Mouse (Mus musculus) Patski (cell line): Measurements from ENCODE around the gene Rnft2. TPM values are rescaled to one million over a fixed set of nuclear protein-coding genes. Genes with fewer than 3 reads are reported as not detected.

Experiments
- ATAC-seq: fragments of 100-300 bp; one replicate; pipeline ENCODE4 v1.8.0; 2021
- CTCF ChIA-PET: fragments of 350-600 bp; sonication (Branson Sonifier 250); formaldehyde crosslinking; loops from one replicate; lab custom pipeline; 2022; ENCODE audit warnings: inconsistent platforms; lab: Charles Lee
- POLR2A ChIA-PET: fragments of 350-600 bp; sonication (Branson Sonifier 250); formaldehyde crosslinking; loops from one replicate; lab custom pipeline; 2022; ENCODE audit warnings: antibody characterized with exemption, inconsistent platforms; lab: Charles Lee
- DNase-seq: peaks from one replicate; pipeline ENCODE4 v3.0.0-alpha.2; 2011; ENCODE audit warnings: low read depth, low spot score
- H3K27me3 ChIP-seq: fragments of 371-371 bp; one replicate; pipeline ENCODE4 v1.5.1; 2021
- CTCF ChIP-seq: fragments of 100-300 bp; IDR thresholded peaks from one replicate; pipeline ENCODE4 v1.5.1; 2021
- in situ Hi-C: fragments of 300-500 bp; cut with MboI; formaldehyde crosslinking; loops from 3 replicates; pipeline ENCODE4 v1.11.1; 2018; ENCODE audit warnings: low pct_unique_long_range_greater_than_20kb, mixed read lengths
- polyA plus RNA-seq: library from polyadenylated mRNA; unstranded; gene quantifications from one replicate; pipeline ENCODE4 v1.2.3, GENCODE M21; 2021

Rnft2 gene
- polyA plus RNA-seq, 1 experiment from 2014 or later: 5.5 TPM

DNA sequence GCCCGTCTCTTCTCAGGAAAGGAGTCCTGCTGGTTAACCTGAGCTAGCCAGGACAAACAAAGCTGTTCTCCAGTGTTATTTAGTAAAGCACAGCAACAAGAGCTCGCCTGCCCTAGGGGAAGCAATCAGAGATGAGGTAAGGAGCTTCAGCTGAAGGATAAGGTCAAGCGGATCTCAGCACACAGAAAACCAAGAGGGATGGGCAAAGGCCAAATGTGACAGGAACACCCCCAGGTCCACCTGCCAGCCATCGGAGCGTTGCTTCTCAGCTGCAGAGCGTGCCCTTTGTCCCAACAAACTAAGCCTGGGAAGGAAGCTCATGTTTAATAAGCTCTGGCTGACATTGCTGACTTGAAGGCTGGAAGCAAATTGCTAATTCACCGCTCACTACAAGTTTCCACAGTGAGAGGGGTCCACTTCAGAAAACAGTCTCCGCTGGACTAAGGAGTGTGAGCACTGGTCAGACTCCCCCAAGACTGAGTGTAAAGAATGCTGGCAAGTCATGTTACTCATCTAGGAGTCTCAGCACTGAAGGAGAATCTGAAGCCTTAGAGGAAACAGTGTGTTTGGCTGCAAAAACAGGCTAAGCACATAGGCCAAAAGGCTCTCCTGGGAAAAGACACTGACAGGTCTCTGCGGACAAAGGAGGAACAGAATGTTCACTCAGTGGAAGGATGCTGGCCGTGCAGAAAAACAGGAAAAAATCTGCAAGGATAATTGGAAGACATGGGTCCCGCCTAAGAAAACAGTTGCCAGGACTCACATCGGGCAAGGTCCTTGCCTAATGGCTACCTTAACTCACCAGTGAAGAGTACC lies 101.5 kb downstream of the Rnft2 start:
- in situ Hi-C loops: no loop called here
- ChIA-PET POLR2A (no interaction called here), CTCF (interaction anchor here (1.9 kb wide), 1 partner anchor 10 kb away, joined by 7 read pairs; no protein-coding TSS in a partner anchor)
- no peak for DNase-seq
- H3K27me3 ChIP-seq: no peaks in the 10 kb centered on the region
- no peak for ATAC-seq
- TF ChIP-seq CTCF: no peak

DNA sequence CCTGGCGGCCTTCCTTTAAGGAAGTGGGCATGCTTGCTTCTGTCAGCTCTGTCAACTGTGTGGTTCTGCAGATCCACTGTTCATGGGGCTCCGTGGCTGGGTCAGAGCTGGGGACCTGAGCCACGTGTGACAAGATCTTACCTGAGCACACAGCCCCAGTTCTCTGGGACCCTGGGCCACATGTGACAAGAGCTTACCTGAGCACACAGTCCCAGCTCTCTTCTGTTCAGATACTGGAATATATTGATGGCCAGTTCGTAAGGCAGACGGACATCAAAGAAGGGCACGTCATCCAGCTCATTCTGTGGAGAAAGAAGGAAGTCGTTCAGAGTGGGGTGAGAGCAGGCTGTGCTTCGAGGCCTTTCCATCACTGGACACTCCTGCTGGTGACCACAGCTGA lies 102.4 kb downstream of the Rnft2 start:
- DNase-seq: no peak
- in situ Hi-C loops: no loop called here
- no peak for ATAC-seq
- TF ChIP-seq CTCF: no peak
- no peaks in the 10 kb centered on the region for H3K27me3 ChIP-seq
- POLR2A ChIA-PET: no interaction called here
- CTCF ChIA-PET: interaction anchor here (1.3 kb wide), 1 partner anchor 12 kb away, joined by 3 read pairs; no protein-coding TSS in a partner anchor

Other genes with a start within 250 kb of the Rnft2 start
- gene Tesc, start 217.4 kb downstream of the Rnft2 start, polyA plus RNA-seq: 29.5 TPM
- gene Fbxw8, start 89.7 kb downstream of the Rnft2 start, polyA plus RNA-seq: 73.1 TPM
- gene Hrk, start 80.5 kb downstream of the Rnft2 start, polyA plus RNA-seq: 0.14 TPM
- gene 2410131K14Rik, start 111 bp upstream of the Rnft2 start, polyA plus RNA-seq: 17.7 TPM